ENCODE assay signal across 8 mouse cellular contexts in the genomic region with DNA sequence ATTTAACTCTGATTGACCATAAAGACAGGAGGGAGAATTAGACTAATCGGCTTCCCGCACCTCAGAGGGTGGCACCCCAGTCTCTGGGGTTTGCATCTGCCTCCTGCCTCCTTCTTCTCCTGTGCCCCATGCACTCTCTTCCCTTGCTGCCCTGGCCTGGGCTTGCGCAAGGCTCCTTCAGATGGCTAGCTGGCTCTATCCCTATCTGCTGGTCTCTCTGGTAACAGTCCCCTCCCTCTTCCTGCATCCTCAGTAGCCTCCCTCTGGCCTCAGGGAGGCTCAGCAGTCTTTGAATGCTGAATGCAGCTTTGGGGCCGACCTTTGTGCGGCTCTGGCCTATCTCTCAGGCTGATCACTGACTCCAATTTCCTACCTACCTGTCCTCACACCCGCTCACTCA. TPM values are rescaled to one million over a fixed set of nuclear protein-coding genes. Genes with fewer than 3 reads are reported as not detected.
A peak's percentile ranks its signal among the peaks of the same experiment; 100 is the strongest.
DNase-seq lines count a peak whose midpoint lies in the region; ATAC-seq and TF ChIP-seq lines count a peak whose summit lies in the region.

No protein-coding gene starts in this region.

- intact Hi-C loops in heart, postnatal 14 days (cut with DNase I), result loop anchor here (1.0 to 2.0 kb wide), 2 partner anchors 79 to 282 kb away; no protein-coding TSS in a partner anchor

- TF ChIP-seq CTCF in lung, embryonic 14.5 days (IDR thresholded peaks at IDR 0.05; ENCODE audit: low read depth), result no peak
- TF ChIP-seq CTCF in lung, adult 2 months (IDR thresholded peaks at IDR 0.05; ENCODE audit: insufficient read depth, low read length), result no peak

- no peak overlapping the region for H3K27ac ChIP-seq in lung, embryonic 14.5 days (ENCODE audit: low read depth)
- no peak overlapping the region for H3K27ac ChIP-seq in embryonic facial prominence, embryonic 11.5 days (replicated peaks; ENCODE audit: low read depth, low read length)

- no peak overlapping the region for H3K4me3 ChIP-seq in lung, embryonic 14.5 days (ENCODE audit: low read depth, low read length)
- no peak overlapping the region for H3K4me3 ChIP-seq in lung, adult 2 months (replicated peaks; ENCODE audit: extremely low read depth, low read depth, low read length)
- no peak overlapping the region for H3K4me3 ChIP-seq in embryonic facial prominence, embryonic 11.5 days (ENCODE audit: low read depth, low read length)

- no peak overlapping the region for H3K9ac ChIP-seq in lung, embryonic 14.5 days
- no peak overlapping the region for H3K9ac ChIP-seq in embryonic facial prominence, embryonic 11.5 days (replicated peaks; ENCODE audit: low read length)

- no peak overlapping the region for H3K4me2 ChIP-seq in lung, embryonic 14.5 days
- H3K4me2 ChIP-seq in embryonic facial prominence, embryonic 11.5 days (ENCODE audit: low read depth, low read length), result no peak overlapping the region

- peak; percentile 65; the same call in 1 of the 2 replicates for ATAC-seq in lung, embryonic 14.5 days (ENCODE audit: insufficient read depth)
- no peak for ATAC-seq in embryonic facial prominence, embryonic 11.5 days (replicated peaks; ENCODE audit: insufficient number of reproducible peaks, low FRiP score, low TSS enrichment, low read depth)
- ATAC-seq in megakaryocyte-erythroid progenitor cell, adult 5-6 weeks (replicated peaks; ENCODE audit: low FRiP score, low TSS enrichment, poor library complexity, severe bottlenecking), result 0 out of 2 replicates have a peak, but pooled peaks have one; percentile 16

- no peak for TF ChIP-seq POLR2A in lung, adult 2 months (IDR thresholded peaks at IDR 0.05; ENCODE audit: borderline replicate concordance, extremely low read depth, low read depth, low read length)

- H3K36me3 ChIP-seq in lung, embryonic 14.5 days (ENCODE audit: insufficient read depth), result peaks cover 20% of the 10 kb centered on the region; the same call in 1 of the 2 replicates
- peaks cover 2% of the 10 kb centered on the region for H3K36me3 ChIP-seq in embryonic facial prominence, embryonic 11.5 days (replicated peaks; ENCODE audit: control insufficient read depth, insufficient read depth, low read depth, low read length)

- no peaks in the 10 kb centered on the region for H3K27me3 ChIP-seq in lung, embryonic 14.5 days (ENCODE audit: insufficient read depth, low read length)
- no peaks in the 10 kb centered on the region for H3K27me3 ChIP-seq in embryonic facial prominence, embryonic 11.5 days (ENCODE audit: control insufficient read depth, insufficient read depth, low read length)

- WGBS in lung, embryonic 14.5 days, result 64% methylated on average over 6 of the region's 6 CpGs
- WGBS in lung, adult 2 months, result 78% methylated on average over 6 of the region's 6 CpGs
- 47% methylated on average over 6 of the region's 6 CpGs for WGBS in embryonic facial prominence, embryonic 11.5 days

- peak; percentile 20 for DNase-seq in lung, embryonic 14.5 days
- DNase-seq in lung, adult 2 months, result no peak
- peak; percentile 6 for DNase-seq in embryonic facial prominence, embryonic 11.5 days (ENCODE audit: low spot score)
- peak; percentile 50 to 62 for DNase-seq in heart, postnatal 14 days
- no peak for DNase-seq in spleen, postnatal 36 days (ENCODE audit: low spot score in 2 of 2)
- no peak for DNase-seq in frontal cortex, postnatal 10 days (ENCODE audit: low spot score in 2 of 2)
- no peak for DNase-seq in cerebellum, adult 9-10 months

- H3K4me1 ChIP-seq in lung, embryonic 14.5 days (ENCODE audit: insufficient read depth), result no peaks in the 10 kb centered on the region
- no peaks in the 10 kb centered on the region for H3K4me1 ChIP-seq in lung, adult 2 months (ENCODE audit: control insufficient read depth, insufficient read depth, low read length)
- H3K4me1 ChIP-seq in embryonic facial prominence, embryonic 11.5 days (ENCODE audit: control insufficient read depth, insufficient read depth, low read length), result no peaks in the 10 kb centered on the region

- H3K9me3 ChIP-seq in lung, embryonic 14.5 days (ENCODE audit: low read depth, low read length), result no peaks in the 10 kb centered on the region
- no peaks in the 10 kb centered on the region for H3K9me3 ChIP-seq in embryonic facial prominence, embryonic 11.5 days (replicated peaks; ENCODE audit: control insufficient read depth, low read length)

RNA-seq across cellular contexts. Expression of a gene that starts 30.7 kb away (rescaled TPM):
- 76.2 and 76.7 TPM in 2 replicates for polyA plus RNA-seq in lung, embryonic 14.5 days (2014; fragmentation: Nextera tagmentation; extraction: Ambion mirVana)
- 18.3 and 19.1 TPM in 2 replicates for polyA plus RNA-seq in lung, adult 2 months (2012; rRNA removed)
- 81.7 TPM in 2 replicates for polyA plus RNA-seq in embryonic facial prominence, embryonic 11.5 days (2014; fragmentation: Nextera tagmentation; extraction: Ambion mirVana)
- 10 to 100 TPM; 12.5 to 14.4 TPM for total RNA-seq in heart, postnatal 14 days (2021)
- 70.2 and 107 TPM in 2 replicates for total RNA-seq in megakaryocyte-erythroid progenitor cell, adult 5-6 weeks (2014; fragmentation: Nextera tagmentation)
- total RNA-seq in megakaryocyte-erythroid progenitor cell, adult 5-6 weeks (2017), result 75.1 and 92.8 TPM in 2 replicates

RNA-seq across cellular contexts. Expression of a gene that starts 37.2 kb away (rescaled TPM):
- 101 and 111 TPM in 2 replicates for polyA plus RNA-seq in lung, embryonic 14.5 days (2014; fragmentation: Nextera tagmentation; extraction: Ambion mirVana)
- 80.8 and 81.7 TPM in 2 replicates for polyA plus RNA-seq in lung, adult 2 months (2012; rRNA removed)
- polyA plus RNA-seq in embryonic facial prominence, embryonic 11.5 days (2014; fragmentation: Nextera tagmentation; extraction: Ambion mirVana), result 58.9 and 68.2 TPM in 2 replicates
- 10 to 100 TPM; 28.4 to 29.5 TPM for total RNA-seq in heart, postnatal 14 days (2021)
- total RNA-seq in megakaryocyte-erythroid progenitor cell, adult 5-6 weeks (2014; fragmentation: Nextera tagmentation), result 19.1 and 28.6 TPM in 2 replicates
- 22.2 and 25.9 TPM in 2 replicates for total RNA-seq in megakaryocyte-erythroid progenitor cell, adult 5-6 weeks (2017)

Comparison
In these comparisons a context has a peak if more than half of its experiments do, and no peak if none do; other contexts are left out.
1. DNase-seq: peak in lung, embryonic 14.5 days (single experiment), embryonic facial prominence, embryonic 11.5 days (single experiment) and heart, postnatal 14 days (2 of 2); none in lung, adult 2 months (single experiment), spleen, postnatal 36 days (0 of 2), frontal cortex, postnatal 10 days (0 of 2) and cerebellum, adult 9-10 months (single experiment).